Mouse (Mus musculus) gastrocnemius, postnatal 25 days (tissue): ENCODE measurements at regions not wholly inside any gene's neighbourhood (a gene's known extent, or its start where the extent isn't known, plus 50 kb on each side); places are given as distances from the start of the nearest gene placed in this dataset.

Experiments
- DNase-seq: peaks from one replicate; pipeline ENCODE4 v3.0.0; 2022

DNA sequence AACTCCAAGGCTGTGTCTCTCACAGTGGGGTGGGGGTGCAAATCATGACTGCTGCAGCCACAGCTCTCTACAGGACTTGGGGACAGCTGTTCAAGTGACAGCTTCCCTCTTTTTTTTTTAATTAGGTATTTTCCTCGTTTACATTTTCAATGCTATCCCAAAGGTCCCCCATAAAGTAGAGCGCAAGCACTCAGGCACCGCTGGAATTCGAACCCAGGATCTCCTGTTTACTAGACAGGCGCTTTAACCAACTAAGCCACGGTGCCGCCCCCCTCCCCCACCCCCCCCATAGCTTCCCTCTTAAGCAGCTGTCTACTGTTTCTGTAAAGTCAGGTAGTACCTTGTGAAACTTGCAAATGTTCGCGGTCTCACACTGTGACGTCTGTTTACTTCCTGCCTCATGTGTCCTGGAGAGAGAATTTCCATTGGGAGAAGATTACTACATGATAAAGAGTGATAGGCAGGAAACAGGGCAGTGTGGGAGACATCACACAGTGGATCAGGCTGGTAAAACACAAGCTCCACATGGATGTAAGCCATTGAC is 324.7 kb downstream of the 1700129C05Rik start:
- no peak for DNase-seq

- no peak for DNase-seq
Measured at GRCm38 (mm10) chr14:58816540-58816876, 326.2 kb downstream of the 1700129C05Rik start.

DNA sequence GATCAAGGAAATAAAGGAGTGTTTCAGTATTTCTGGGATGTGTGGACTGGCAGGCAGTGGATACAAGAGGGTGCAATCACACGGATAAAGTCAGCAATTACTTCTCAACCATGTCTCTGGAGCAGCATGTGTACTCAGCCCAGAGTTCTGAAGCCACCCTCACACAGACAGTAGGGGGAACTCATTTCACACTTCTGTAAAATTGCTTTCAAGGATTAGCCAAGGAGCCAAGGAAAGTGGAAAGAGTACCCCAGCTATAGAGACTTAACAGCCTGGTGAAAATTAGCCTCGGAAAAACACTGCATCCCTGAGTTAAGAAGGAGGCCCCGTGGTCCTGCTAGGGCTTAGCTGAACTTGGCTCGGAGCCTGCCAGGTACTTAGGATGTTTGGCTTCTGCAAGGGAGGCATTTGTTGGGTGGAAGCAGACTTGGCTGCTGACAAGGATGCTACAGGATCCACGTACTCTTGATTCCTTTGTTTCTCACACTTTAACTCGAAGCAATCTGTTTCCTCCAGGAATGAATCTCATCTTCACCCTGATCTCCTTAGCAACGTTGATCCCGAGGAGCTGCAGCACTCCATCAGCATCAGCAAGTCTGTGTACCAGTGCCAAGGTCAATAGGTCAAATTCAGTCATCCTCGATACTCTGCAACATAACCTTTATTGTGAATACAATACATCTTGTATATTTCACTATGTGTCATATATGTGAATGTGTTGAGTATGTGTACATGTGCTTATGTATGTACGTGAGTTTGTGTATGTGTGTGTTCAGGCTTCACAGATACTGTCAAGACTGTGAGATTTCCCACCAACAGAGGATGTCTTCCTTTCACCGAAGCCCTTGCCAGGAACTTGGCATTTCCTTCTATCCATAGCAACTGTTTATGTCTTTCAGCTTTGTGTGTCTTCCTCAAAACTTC is 326.8 kb downstream of the 1700129C05Rik start:
- no peak for DNase-seq

DNA sequence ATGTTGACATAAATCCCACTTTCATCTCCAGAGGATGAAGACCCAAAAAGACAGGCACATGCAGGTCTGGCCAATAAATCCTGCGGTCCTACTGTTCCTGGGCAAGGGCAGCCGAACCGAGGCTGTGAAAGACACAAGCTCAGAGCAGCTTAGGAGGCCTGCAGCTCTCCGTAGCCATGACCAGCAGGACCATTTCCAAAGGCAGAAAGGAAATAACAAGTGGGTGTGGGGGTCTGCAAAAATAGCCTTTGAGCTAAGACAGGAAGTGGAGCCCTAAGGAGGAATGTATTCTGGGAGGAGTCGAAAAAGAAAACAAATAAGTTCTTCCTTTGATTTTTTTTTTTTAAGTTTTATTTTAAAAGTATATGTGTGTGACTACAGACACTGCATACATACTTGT is 330.1 kb downstream of the 1700129C05Rik start:
- no peak for DNase-seq

GRCm38 (mm10) chr14:58801402-58801861 is 341.3 kb downstream of the 1700129C05Rik start:
- DNase-seq, result no peak

GRCm38 (mm10) chr14:58788190-58788945 is 354.3 kb downstream of the 1700129C05Rik start:
- no peak for DNase-seq

DNA sequence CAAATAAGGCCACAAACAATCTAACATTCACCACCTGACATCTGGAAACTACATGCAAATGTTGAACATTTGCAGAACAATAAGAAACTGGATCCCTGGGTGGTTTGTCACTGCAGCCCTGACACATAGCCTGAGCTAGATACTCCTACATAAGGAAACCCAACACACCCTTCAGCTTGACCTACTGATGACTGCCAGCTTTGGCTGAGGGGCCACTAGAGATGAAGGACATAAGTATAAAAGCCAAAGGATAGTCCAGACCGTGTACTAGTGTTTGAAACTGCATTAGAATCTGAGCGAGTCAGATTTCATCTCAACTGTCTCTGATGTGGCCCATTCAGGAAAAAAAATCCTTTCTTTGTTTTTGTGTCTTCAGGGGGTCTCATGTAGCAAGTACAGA is 355.1 kb downstream of the 1700129C05Rik start:
- DNase-seq, result no peak

GRCm38 (mm10) chr14:58786791-58787491 is 355.8 kb downstream of the 1700129C05Rik start:
- no peak for DNase-seq

- DNase-seq, result no peak
Measured at GRCm38 (mm10) chr14:58783201-58783600, 359.5 kb downstream of the 1700129C05Rik start.

DNA sequence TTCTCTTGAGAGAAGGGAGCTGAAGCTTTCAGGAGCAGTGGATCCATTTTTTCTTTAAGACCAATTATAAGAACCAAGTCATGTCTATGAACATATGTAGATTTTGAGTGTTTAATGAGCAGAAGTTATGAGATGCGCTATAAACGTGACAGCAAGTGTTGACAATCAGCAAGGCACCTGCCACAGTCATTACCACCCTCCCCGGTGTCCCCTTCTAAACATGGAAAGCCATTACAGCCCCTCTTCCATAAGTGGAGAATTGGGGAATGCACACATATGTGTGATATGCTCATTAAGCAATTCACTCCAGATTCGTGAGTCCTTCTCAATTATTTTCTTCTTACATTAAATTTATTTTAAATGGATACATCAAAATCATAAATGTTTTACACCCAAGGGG is 362.4 kb downstream of the 1700129C05Rik start:
- DNase-seq, result no peak

- no peak for DNase-seq
Measured at GRCm38 (mm10) chr14:58778675-58779074, 364.0 kb downstream of the 1700129C05Rik start.

GRCm38 (mm10) chr14:58761291-58761690 is 381.4 kb downstream of the 1700129C05Rik start:
- DNase-seq, result no peak

- DNase-seq, result no peak
Measured at GRCm38 (mm10) chr14:58759759-58760158, 382.9 kb downstream of the 1700129C05Rik start.

- no peak for DNase-seq
Measured at GRCm38 (mm10) chr14:58753781-58754180, 388.9 kb downstream of the 1700129C05Rik start.

DNA sequence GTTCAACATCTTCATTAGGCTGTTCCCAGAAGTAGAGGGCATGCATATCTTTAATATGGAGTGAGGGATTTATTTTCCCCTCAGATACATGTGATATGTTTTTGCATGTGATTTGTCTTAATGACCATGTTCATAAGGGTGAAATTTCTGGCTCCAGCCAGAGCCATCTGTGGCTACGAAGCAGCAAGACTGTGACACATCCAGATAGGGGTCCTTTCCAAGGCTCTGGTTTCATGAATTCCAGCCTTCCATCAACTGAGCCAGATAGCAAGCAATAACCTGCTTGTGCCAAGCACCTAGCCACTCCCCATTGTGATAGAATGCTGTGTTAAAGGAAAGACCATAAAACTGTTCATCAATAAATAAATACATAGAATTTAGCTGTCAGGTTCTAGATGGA is 389.6 kb downstream of the 1700129C05Rik start:
- DNase-seq, result no peak

DNA sequence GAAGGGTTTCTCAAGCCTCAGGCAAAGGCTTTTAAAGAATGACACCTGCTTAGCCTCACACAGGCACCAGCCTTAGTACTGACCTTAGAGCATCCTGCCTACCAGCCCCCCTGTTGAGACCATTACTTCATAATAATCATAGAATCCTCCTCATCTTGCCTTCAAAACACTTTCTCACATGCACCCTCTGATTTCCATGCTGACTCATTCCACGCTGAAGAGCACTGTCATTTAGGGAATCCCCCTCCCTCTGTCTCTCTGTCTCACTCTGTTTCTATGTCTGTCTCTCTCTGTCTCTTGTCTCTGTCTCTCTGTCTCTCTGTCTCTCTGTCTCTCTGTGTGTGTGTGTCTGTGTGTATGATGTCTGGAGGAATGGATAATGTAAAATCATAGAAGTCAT is 416.3 kb downstream of the 1700129C05Rik start:
- DNase-seq, result no peak

GRCm38 (mm10) chr14:58714856-58715255 is 427.8 kb downstream of the 1700129C05Rik start:
- no peak for DNase-seq

DNA sequence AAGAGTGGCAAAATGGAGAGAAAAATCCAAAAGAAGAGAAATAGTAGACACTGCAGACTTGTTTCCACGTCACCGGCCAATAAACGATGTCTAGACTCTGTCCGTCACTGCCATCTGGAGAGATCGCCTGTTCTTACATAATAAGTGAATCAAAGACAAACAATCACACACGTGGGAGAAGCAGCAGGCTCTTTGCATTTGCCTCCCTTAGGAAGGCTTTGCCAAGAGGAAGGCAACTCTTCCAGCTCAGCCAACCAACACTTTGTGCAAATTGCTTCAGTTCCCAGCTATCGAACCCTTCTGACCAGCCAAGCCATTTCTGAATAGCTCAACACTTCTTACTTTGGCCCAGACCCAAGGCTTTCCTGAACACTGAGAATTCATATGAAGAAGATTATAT is 432.8 kb downstream of the 1700129C05Rik start:
- peak; percentile 22 for DNase-seq

DNA sequence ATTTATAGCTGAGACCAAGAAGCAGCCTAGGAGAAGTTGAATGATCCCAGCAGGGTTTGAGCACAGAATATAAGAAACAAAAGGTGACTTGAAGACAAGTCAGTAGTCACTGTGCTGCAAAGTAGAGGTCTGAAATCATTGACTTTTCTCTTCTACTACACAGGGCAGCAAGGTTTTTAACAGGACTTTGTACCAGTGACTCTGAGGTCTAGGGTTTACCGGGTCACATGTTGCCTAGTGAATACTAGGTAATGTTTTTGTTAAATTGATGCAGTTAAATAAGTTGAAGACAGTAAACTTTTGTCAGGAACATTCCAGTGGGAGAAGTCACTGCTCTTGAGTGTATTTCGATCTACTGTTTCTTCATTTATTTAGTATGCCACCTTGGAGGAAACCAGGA is 433.4 kb downstream of the 1700129C05Rik start:
- DNase-seq, result no peak

DNA sequence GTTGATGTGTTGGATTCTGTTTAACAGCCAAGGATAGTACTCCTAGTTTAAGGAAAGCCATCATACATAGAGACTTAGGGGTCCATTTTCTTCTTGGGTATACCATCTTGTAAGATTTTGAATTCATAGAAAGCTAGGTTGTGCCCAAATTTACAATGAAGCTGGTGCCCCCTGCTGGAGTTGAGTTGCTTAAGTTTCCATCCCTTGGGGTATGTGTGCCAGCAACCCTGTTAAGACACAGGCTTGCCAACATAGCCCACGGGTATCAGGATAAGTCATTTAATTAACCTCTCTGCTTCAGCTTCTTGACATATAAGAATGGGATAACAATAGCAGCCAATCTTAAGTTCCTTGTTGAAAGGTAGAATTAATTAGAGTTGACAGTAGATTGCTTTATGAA is 440.9 kb downstream of the 1700129C05Rik start:
- no peak for DNase-seq

- DNase-seq, result no peak
Measured at GRCm38 (mm10) chr14:58691129-58691828, 451.4 kb downstream of the 1700129C05Rik start.

GRCm38 (mm10) chr14:58687814-58688213 is 454.9 kb downstream of the 1700129C05Rik start:
- no peak for DNase-seq
